In genomic region chr5:122268858-122269604, GRCm38 (mm10) we compare ENCODE assay signal across 21 mouse cellular contexts. TPM values are rescaled to one million over a fixed set of nuclear protein-coding genes. Genes with fewer than 3 reads are reported as not detected.
DNase-seq lines count a peak whose midpoint lies in the region; ATAC-seq and TF ChIP-seq lines count a peak whose summit lies in the region.
"Had no signal": no experiment of that assay in that cellular context is flagged by ENCODE, and none has a peak within 500 bp of the region (broad histone marks: within the 10 kb centered on the region; RNA-seq: fewer than 3 reads in every experiment).

No protein-coding gene starts in this region.

- TF ChIP-seq POLR2A in lung, adult 2 months (IDR thresholded peaks at IDR 0.05; ENCODE audit: borderline replicate concordance, extremely low read depth, low read depth, low read length): no peak

- peak overlapping the region; percentile 41 for H3K27ac ChIP-seq in intestine, postnatal 0 days (ENCODE audit: low read depth, low read length)
- H3K27ac ChIP-seq: embryonic facial prominence, embryonic 15.5 days; heart, embryonic 10.5 days; hindbrain, embryonic 15.5 days; kidney, embryonic 15.5 days; layer of hippocampus, adult 2 months; limb, embryonic 13.5 days; macrophage had no signal

- H3K4me2 ChIP-seq in intestine, postnatal 0 days (replicated peaks; ENCODE audit: low read depth): no peak overlapping the region
- H3K4me2 ChIP-seq: embryonic facial prominence, embryonic 15.5 days; hindbrain, embryonic 15.5 days; kidney, embryonic 15.5 days; limb, embryonic 13.5 days had no signal

- H3K4me3 ChIP-seq in lung, adult 2 months (replicated peaks; ENCODE audit: extremely low read depth, low read depth, low read length): no peak overlapping the region
- H3K4me3 ChIP-seq in intestine, postnatal 0 days (ENCODE audit: low read depth, low read length): no peak overlapping the region
- H3K4me3 ChIP-seq: embryonic facial prominence, embryonic 15.5 days; heart, embryonic 10.5 days; hindbrain, embryonic 15.5 days; kidney, embryonic 15.5 days; layer of hippocampus, adult 2 months; limb, embryonic 13.5 days had no signal

- H3K4me1 ChIP-seq in lung, adult 2 months (ENCODE audit: control insufficient read depth, insufficient read depth, low read length): peaks cover 3% of the 10 kb centered on the region; the same call in 1 of the 2 replicates
- no peaks in the 10 kb centered on the region for H3K4me1 ChIP-seq in intestine, postnatal 0 days (replicated peaks; ENCODE audit: control insufficient read depth, insufficient read depth, low read length)
- H3K4me1 ChIP-seq: embryonic facial prominence, embryonic 15.5 days; limb, embryonic 13.5 days had no signal

- H3K36me3 ChIP-seq in intestine, postnatal 0 days (ENCODE audit: control insufficient read depth, insufficient read depth): no peaks in the 10 kb centered on the region
- H3K36me3 ChIP-seq: embryonic facial prominence, embryonic 15.5 days; heart, embryonic 10.5 days; hindbrain, embryonic 15.5 days; kidney, embryonic 15.5 days; limb, embryonic 13.5 days had no signal

- TF ChIP-seq CTCF in lung, adult 2 months (IDR thresholded peaks at IDR 0.05; ENCODE audit: insufficient read depth, low read length): no peak
- TF ChIP-seq CTCF in intestine, postnatal 0 days (IDR thresholded peaks at IDR 0.05; ENCODE audit: low read depth): no peak

- DNase-seq in lung, adult 18-20 months: peak; percentile 59 to 79
- DNase-seq in lung, adult 2 months: no peak
- DNase-seq in testis, postnatal 14 days (ENCODE audit: low spot score): no peak
- DNase-seq in layer of hippocampus, postnatal 36 days: no peak
- no peak for DNase-seq in thymus, postnatal 14 days
- no peak for DNase-seq in cerebellum, postnatal 10 days
- DNase-seq: adrenal gland, postnatal 10 days; cerebellum, adult 2 months; heart, postnatal 14 days; midbrain, embryonic 14.5 days; right cerebral cortex, postnatal 14 days had no signal

- H3K9ac ChIP-seq in intestine, postnatal 0 days (ENCODE audit: low read depth, low read length): no peak overlapping the region
- H3K9ac ChIP-seq: embryonic facial prominence, embryonic 15.5 days; hindbrain, embryonic 15.5 days; kidney, embryonic 15.5 days; limb, embryonic 13.5 days had no signal

- H3K27me3 ChIP-seq in intestine, postnatal 0 days (replicated peaks; ENCODE audit: control insufficient read depth, insufficient read depth, low read length): no peaks in the 10 kb centered on the region
- H3K27me3 ChIP-seq: embryonic facial prominence, embryonic 15.5 days; hindbrain, embryonic 15.5 days; kidney, embryonic 15.5 days; limb, embryonic 13.5 days had no signal

- peak; percentile 74 for ATAC-seq in intestine, postnatal 0 days
- peak; percentile 42 for ATAC-seq in megakaryocyte, adult 5-6 weeks (ENCODE audit: poor library complexity, severe bottlenecking)
- ATAC-seq: forebrain, embryonic 14.5 days had no signal

- no peaks in the 10 kb centered on the region for H3K9me3 ChIP-seq in intestine, postnatal 0 days (ENCODE audit: control insufficient read depth)
- H3K9me3 ChIP-seq: embryonic facial prominence, embryonic 15.5 days; heart, embryonic 10.5 days; hindbrain, embryonic 15.5 days; kidney, embryonic 15.5 days; limb, embryonic 13.5 days had no signal

- WGBS in lung, adult 2 months: 53% methylated on average over 12 of the region's 12 CpGs
- WGBS in intestine, postnatal 0 days: 36% methylated on average over 12 of the region's 12 CpGs

RNA-seq across cellular contexts. Expression of gene Tctn1, which starts 4.8 kb away (rescaled TPM):
- polyA plus RNA-seq in lung, adult 2 months (2012; rRNA removed): 29.8 and 33.2 TPM in 2 replicates
- polyA plus RNA-seq in intestine, postnatal 0 days (2015; fragmentation: Nextera tagmentation; extraction: Ambion mirVana): 1.6 and 1.9 TPM in 2 replicates
- 3.2 and 4.3 TPM in 2 replicates for total RNA-seq in megakaryocyte, adult 5-6 weeks (2015)
- 3.5 and 6.5 TPM in 2 replicates for total RNA-seq in megakaryocyte, adult 5-6 weeks (2017)
- total RNA-seq in layer of hippocampus, postnatal 36 days (2021): 10 to 100 TPM; 11.5 to 14.5 TPM

RNA-seq across cellular contexts. Expression of gene Pptc7, which starts 15.1 kb away (rescaled TPM):
- polyA plus RNA-seq in lung, adult 2 months (2012; rRNA removed): 30.4 and 35.3 TPM in 2 replicates
- polyA plus RNA-seq in intestine, postnatal 0 days (2015; fragmentation: Nextera tagmentation; extraction: Ambion mirVana): 13.0 and 13.6 TPM in 2 replicates
- total RNA-seq in megakaryocyte, adult 5-6 weeks (2015): 18.6 and 18.8 TPM in 2 replicates
- 19.9 and 22.0 TPM in 2 replicates for total RNA-seq in megakaryocyte, adult 5-6 weeks (2017)
- 10 to 100 TPM; 41.1 to 43.6 TPM for total RNA-seq in layer of hippocampus, postnatal 36 days (2021)

Comparison
In these comparisons a context has a peak if more than half of its experiments do, and no peak if none do; other contexts are left out.
1. DNase-seq: peak in lung, adult 18-20 months (2 of 2); none in lung, adult 2 months (single experiment), testis, postnatal 14 days (single experiment), layer of hippocampus, postnatal 36 days (0 of 2), thymus, postnatal 14 days (single experiment) and cerebellum, postnatal 10 days (0 of 2).